Mouse (Mus musculus) hematopoietic stem cell, adult 5-6 weeks (primary cell): Measurements from ENCODE around the gene Mapk13. TPM values are rescaled to one million over a fixed set of nuclear protein-coding genes. Genes with fewer than 3 reads are reported as not detected.
"Not testable (repeated sequence)": the region's sequence is repeated elsewhere in the genome, so short reads cannot be mapped to it uniquely, and the experiment has no call there.

Experiments
- ATAC-seq, 2 experiments: fragments of 125-278 bp in 1 of 2; replicated peaks in 1 of 2; 2 replicates each; pipeline ENCODE4 v1.8.0; 2016 to 2017; ENCODE audit warnings: inconsistent platforms in 2 of 2, mild to moderate bottlenecking in 2 of 2, moderate number of reproducible peaks in 2 of 2, low read depth in 1 of 2, moderate TSS enrichment in 1 of 2; ENCODE audit not compliant: low FRiP score in 2 of 2, poor library complexity in 2 of 2, severe bottlenecking in 2 of 2, insufficient read depth in 1 of 2, low TSS enrichment in 1 of 2
- total RNA-seq: library from RNA; stranded (forward); fragments of 172-1452, 232-1000 nt; gene quantifications from 2 replicates; pipeline ENCODE4 v1.2.3, GENCODE M21; 2017

Mapk13 gene
- total RNA-seq, 1 experiment from 2014 or later: 5.6 TPM

- ATAC-seq: peak; percentile 94 to 95
Observed at GRCm38 (mm10) chr17:28801474-28802005, 32.4 kb downstream of the Mapk13 start.

- no peak for ATAC-seq
Observed at GRCm38 (mm10) chr17:28802006-28802481, 32.9 kb downstream of the Mapk13 start.

GRCm38 (mm10) chr17:28803316-28803715, 34.2 kb downstream of the Mapk13 start:
- no peak for ATAC-seq

GRCm38 (mm10) chr17:28804973-28805372, 35.9 kb downstream of the Mapk13 start:
- no peak for ATAC-seq

GRCm38 (mm10) chr17:28806770-28807169, 37.7 kb downstream of the Mapk13 start:
- no peak for ATAC-seq

GRCm38 (mm10) chr17:28808714-28809113, 39.6 kb downstream of the Mapk13 start:
- ATAC-seq: no peak

- no peak for ATAC-seq
Observed at GRCm38 (mm10) chr17:28809175-28809831, 40.2 kb downstream of the Mapk13 start.

- ATAC-seq: no peak
Observed at GRCm38 (mm10) chr17:28812345-28812744, 43.2 kb downstream of the Mapk13 start.

- ATAC-seq: no peak
Observed at GRCm38 (mm10) chr17:28814529-28815097, 45.5 kb downstream of the Mapk13 start.

- ATAC-seq: no peak
Observed at GRCm38 (mm10) chr17:28815384-28816004, 46.4 kb downstream of the Mapk13 start.

GRCm38 (mm10) chr17:28816326-28816725, 47.2 kb downstream of the Mapk13 start:
- ATAC-seq: not testable (repeated sequence)

- ATAC-seq: no peak
Observed at GRCm38 (mm10) chr17:28816875-28817811, 48.0 kb downstream of the Mapk13 start.

- no peak for ATAC-seq
Observed at GRCm38 (mm10) chr17:28820189-28820588, 51.1 kb downstream of the Mapk13 start.

GRCm38 (mm10) chr17:28823004-28823745, 54.1 kb downstream of the Mapk13 start:
- peak; percentile 32 to 41; a peak in 2 of 4 replicates for ATAC-seq

GRCm38 (mm10) chr17:28823749-28824148, 54.7 kb downstream of the Mapk13 start:
- no peak for ATAC-seq

- no peak for ATAC-seq
Observed at GRCm38 (mm10) chr17:28824896-28825295, 55.8 kb downstream of the Mapk13 start.
